Mouse (Mus musculus) gastrocnemius, postnatal 36 days (tissue): Measurements from ENCODE around the gene B3glct. TPM values are rescaled to one million over a fixed set of nuclear protein-coding genes. Genes with fewer than 3 reads are reported as not detected.

ENCODE experiments used
- DNase-seq, 2 experiments: peaks; one replicate each; pipeline ENCODE4 v3.0.0; 2022
- intact Hi-C: fragments of 180-260 bp; cut with DNase I; formaldehyde crosslinking; loops from one replicate; pipeline ENCODE4 v1.15.1; 2025
- total RNA-seq, 2 experiments: library from RNA; stranded (reverse); gene quantifications; 2 replicates each; pipeline ENCODE4 v1.2.3; 2021

B3glct gene
- total RNA-seq, 2 experiments from 2014 or later, result 3.6 to 4.4 TPM

DNA sequence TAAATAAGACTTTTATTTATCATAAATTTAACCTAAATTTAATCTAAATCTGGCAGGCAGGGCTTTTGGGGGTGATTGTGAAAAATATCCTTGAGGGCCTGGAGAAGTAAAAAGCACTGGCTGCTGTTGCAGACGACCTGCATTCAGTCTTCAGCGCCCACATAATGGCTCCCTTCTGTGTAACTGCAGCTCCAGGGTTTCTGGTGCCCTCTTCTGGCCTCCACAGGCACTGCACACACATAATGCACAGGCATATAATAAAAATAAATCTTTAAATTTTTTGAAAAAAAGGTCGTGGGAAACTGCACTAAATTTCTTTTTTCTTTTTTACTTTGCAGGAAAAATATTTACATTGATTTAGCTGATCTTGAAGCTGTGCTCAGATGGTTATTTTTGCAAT lies 62.7 kb downstream of the B3glct start:
- intact Hi-C loops, result no loop called here
- no peak for DNase-seq

DNA sequence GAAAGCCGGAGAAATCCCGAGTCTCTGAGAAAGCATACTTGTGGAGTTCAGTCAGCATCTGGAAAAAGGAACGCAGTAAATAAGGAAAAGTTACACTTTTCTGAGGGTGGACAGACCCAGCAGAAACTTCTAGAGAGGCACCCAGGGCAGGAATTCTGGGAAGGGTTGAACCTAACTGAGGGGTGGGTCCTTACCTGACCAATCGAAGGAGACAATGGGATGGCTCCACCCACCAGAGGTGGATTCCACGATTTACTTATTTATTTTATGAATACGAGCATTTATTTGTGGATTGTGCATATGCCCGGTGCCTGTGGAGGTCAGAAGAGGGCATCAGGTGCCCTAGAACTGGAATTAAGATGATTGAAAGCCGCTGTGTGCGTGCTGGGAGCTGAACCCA lies 64.3 kb downstream of the B3glct start:
- intact Hi-C loops, result no loop called here
- DNase-seq, result no peak

DNA sequence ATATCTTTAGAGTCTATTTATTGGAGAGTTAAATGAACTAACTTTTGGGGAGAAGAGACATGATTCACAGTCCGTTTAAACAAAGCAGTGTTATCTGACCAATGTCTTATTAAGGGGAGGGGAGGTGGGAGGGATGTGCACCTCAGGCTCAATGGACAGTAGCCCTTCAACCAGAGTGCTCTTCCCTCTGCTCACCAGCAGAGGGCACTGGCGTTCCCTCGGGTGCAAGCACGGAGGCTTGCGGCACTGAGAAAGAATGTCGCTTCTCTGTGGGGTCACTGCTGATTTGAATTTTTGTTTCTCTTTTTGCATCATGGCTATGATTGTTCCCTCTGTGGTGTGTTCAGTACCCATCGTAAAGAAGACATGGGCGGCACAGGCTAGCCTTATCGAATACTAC lies 67.0 kb downstream of the B3glct start:
- intact Hi-C loops, result no loop called here
- no peak for DNase-seq

- DNase-seq, result no peak
- intact Hi-C loops, result no loop called here
Measured at GRCm38 (mm10) chr5:149748640-149749580, 70.9 kb downstream of the B3glct start.

- intact Hi-C loops, result no loop called here
- no peak for DNase-seq
Measured at GRCm38 (mm10) chr5:149751861-149752260, 73.8 kb downstream of the B3glct start.

DNA sequence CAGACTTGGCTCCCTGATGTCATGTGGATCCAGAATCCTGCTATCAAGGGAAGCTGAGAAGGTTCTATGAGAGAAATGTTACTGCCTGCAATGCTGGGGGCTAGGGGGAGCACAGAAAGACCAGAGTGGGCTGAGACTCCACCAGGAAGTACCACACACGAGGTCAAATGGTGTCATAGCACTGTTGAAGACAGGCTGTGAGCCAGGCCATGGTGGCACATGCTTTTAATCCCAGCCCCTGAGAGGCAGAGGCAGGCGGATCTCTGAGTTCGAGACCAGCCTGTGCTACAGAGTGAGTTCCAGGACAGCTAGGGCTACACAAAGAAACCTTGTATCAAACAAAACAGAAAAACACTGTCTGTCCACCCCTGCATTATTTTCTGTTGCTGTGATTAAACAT lies 75.0 kb downstream of the B3glct start:
- no peak for DNase-seq
- intact Hi-C loops, result no loop called here

GRCm38 (mm10) chr5:149767116-149767515 lies 89.1 kb downstream of the B3glct start:
- intact Hi-C loops, result no loop called here
- no peak for DNase-seq

GRCm38 (mm10) chr5:149767651-149768301 lies 89.7 kb downstream of the B3glct start:
- DNase-seq, result no peak
- intact Hi-C loops, result no loop called here

- DNase-seq, result no peak
- intact Hi-C loops, result no loop called here
Measured at GRCm38 (mm10) chr5:149769666-149770065, 91.6 kb downstream of the B3glct start.

GRCm38 (mm10) chr5:149776038-149776437 lies 98.0 kb downstream of the B3glct start:
- no peak for DNase-seq
- intact Hi-C loops, result no loop called here

DNA sequence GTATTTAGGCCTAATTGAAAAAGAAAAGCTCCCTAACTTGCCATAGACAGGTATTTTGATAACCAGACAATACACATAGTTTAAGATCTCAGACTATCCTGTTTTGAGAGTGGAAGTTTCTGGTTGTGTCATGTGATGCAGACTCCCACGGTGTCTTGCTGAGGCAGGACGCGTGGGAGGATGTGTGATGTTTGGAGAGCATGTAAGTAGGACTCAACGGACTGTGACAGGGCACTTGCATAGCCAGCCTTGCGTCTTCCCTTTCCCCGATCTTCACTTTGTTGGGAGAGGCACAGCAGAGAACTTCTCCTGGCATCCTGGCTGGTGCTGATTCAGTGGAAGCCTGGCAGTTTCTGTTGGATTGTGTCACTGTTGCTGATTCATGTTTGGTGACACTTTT lies 101.7 kb downstream of the B3glct start:
- DNase-seq, result no peak

GRCm38 (mm10) chr5:149780411-149780810 lies 102.4 kb downstream of the B3glct start:
- intact Hi-C loops, result no loop called here
- no peak for DNase-seq

More for the DNA sequence above, 101.7 kb downstream of the B3glct start:
- intact Hi-C loops, result no loop called here

GRCm38 (mm10) chr5:149790087-149790486 lies 112.1 kb downstream of the B3glct start:
- DNase-seq, result no peak
- intact Hi-C loops, result no loop called here

- intact Hi-C loops, result no loop called here
- DNase-seq, result no peak
Measured at GRCm38 (mm10) chr5:149810071-149810470, 132.0 kb downstream of the B3glct start.

DNA sequence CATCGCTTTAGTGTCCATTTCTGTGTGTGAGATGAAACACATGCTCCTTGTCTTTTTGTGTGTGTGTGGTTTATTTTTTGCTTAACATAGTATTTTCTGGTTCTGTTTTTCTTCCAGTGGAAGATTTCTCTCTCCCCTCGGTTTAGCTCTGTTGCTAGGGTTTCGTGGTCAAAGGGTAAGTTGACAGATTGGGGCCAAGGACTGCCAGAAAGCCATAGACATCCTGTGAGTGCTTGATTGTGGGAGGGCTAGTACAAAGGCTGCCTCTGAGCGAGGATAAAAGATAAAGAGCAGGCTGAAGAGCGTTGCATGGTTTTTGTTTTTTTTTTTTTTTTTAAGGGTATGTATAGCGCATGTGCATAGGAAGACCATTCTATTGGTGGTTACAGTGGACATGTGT lies 133.8 kb downstream of the B3glct start:
- intact Hi-C loops, result no loop called here
- DNase-seq, result no peak

Other genes with a start within 250 kb of the B3glct start
- not detected for gene Tex26, start 238.6 kb upstream of the B3glct start, total RNA-seq
- gene Wdr95, start 149.6 kb upstream of the B3glct start, total RNA-seq, result under 1 TPM in 1 of 2 experiments, not detected in 1; 0.30 TPM
- gene Hsph1, start 41.9 kb upstream of the B3glct start, total RNA-seq, result 10 to 100 TPM; 47.0 to 70.4 TPM